Mouse (Mus musculus) adrenal gland, postnatal 10 days (tissue): ENCODE measurements around the gene Trim59. TPM values are rescaled to one million over a fixed set of nuclear protein-coding genes. Genes with fewer than 3 reads are reported as not detected.
"Not testable (repeated sequence)": the region's sequence is repeated elsewhere in the genome, so short reads cannot be mapped to it uniquely, and the experiment has no call there.

Source experiments
- DNase-seq: peaks from one replicate; pipeline ENCODE4 v3.0.0; 2021; ENCODE audit warnings: mixed read lengths
- long read RNA-seq, 2 experiments: library from polyadenylated mRNA; stranded (forward); transcript quantifications; one replicate each; pipeline ENCODE4 v2.0.0; 2021
- total RNA-seq, 2 experiments: library from RNA; stranded (reverse); gene quantifications; 2 replicates each; pipeline ENCODE4 v1.2.3; 2021

The Trim59 gene
- total RNA-seq: 10 to 100 TPM; 16.7 to 19.6 TPM
- long read RNA-seq, experiment 1, partial matches to known transcripts: 3 of 13 reads
- long read RNA-seq, experiment 1, other reads (novel, unspliced or antisense): 7 of 13 reads
- long read RNA-seq, experiment 2, partial matches to known transcripts: 0 of 5 reads
- long read RNA-seq, experiment 2, other reads (novel, unspliced or antisense): 3 of 5 reads

- peak; percentile 95 for DNase-seq
Measured at GRCm38 (mm10) chr3:69044645-69045399, at the start of gene Trim59. Gene Trim59 (minus strand): TSS chr3:69044755.

DNA sequence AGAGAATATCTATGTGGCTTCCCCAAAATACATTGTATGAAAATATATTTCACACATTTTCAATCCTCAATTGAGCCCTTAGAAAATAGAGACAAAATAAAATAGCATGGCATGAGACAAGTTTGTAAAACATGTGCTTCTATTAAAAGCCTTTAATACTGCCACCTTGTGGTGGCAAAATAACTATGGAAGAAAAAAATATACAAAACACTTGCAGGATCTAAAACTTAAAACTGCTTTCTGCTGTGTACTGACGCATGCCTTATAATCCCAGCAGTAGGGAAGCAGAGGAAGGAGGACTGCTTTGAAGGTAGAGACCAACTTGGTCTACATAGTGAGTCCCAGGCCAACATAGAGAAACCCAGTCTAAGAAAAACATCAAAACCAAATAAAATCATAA, 19.4 kb upstream of the Trim59 start:
- no peak for DNase-seq

DNA sequence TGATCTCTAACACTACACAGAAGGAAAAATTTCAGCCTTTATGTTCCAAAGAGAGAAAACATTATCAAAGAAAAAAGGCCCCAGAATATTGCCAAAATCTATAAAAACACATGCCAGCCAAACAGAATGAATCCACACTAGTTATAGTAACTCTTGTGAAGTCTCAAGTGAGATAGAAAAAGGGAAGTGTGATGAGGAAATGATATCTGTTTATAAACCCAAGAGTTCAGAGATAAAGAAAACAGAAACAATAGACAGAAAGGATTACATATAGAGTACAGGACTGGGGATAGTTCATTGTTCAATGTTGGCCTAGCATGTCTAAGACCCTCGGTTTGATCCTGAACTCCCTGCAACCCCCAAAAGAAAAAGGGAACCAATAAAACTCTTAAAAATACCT, 18.2 kb upstream of the Trim59 start:
- DNase-seq: no peak

DNA sequence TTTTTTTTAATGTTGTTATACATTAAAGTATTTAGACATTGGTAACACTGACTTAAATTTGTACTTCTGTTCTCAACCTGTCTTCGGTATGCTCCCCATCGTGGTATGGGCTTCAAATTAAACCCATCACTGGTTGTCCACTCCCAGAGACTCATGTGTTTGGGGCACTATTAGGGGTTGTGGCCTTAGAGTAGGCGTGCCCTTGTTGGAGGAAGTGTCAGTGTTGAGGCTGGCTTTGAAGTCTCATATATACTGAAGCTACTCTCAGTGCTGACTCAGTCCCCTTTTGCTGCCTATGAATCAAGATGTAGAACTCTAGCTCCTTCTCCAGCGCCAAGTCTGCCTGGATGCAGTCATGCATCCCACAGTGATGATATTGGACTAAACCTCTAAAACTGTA, 16.1 kb upstream of the Trim59 start:
- no peak for DNase-seq

GRCm38 (mm10) chr3:69055871-69056270, 11.3 kb upstream of the Trim59 start:
- no peak for DNase-seq

- no peak for DNase-seq
Measured at GRCm38 (mm10) chr3:69054760-69055432, 10.3 kb upstream of the Trim59 start.

GRCm38 (mm10) chr3:69051894-69052293, 7.3 kb upstream of the Trim59 start:
- no peak for DNase-seq

DNA sequence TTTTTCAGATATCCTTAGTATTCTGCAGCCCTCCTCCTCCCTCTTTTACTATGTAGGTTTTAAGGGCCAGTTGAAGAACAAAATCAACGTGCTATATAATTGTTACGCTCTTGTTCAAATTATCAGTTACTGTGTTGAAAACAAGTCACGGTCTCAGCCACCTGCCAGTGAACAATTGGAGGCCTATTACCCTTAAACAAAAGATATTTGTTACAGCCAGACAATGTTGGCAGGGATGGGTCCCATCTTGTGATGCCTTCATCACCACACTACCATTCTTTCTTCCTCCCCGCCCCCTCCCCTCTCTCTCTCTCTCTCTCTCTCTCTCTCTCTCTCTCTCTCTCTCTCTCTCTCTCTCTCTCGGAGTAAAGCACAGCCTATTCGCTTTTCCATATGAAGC, 4.5 kb upstream of the Trim59 start:
- no peak for DNase-seq

GRCm38 (mm10) chr3:69047684-69048083, 3.1 kb upstream of the Trim59 start:
- DNase-seq: no peak

GRCm38 (mm10) chr3:69046509-69046908, 2.0 kb upstream of the Trim59 start:
- no peak for DNase-seq

- no peak for DNase-seq
Measured at GRCm38 (mm10) chr3:69045750-69046149, 1.2 kb upstream of the Trim59 start.

GRCm38 (mm10) chr3:69045400-69045703, 797 bp upstream of the Trim59 start:
- DNase-seq: no peak

DNA sequence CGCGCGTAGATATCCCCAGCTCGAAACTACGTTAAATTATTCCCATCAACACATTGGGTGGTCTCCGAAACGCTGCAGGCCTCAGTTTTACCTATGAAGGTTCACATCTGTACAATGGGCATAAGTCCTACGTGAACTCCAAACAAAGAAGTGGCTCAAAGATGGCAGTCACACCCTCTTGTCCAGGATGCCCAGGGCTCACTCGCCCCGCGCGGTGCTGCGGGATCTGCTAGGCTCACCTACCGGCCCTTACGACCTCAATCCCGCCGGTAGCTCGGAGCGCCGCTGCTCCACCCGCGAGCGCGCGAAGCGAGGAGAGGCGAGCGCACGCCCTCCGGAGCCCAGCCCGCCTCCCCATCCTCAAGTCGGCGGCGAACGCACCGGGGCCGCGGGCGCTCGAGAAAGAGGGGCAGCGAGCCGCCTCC, 376 bp downstream of the Trim59 start:
- DNase-seq: no peak

- no peak for DNase-seq
Measured at GRCm38 (mm10) chr3:69041298-69041697, 3.3 kb downstream of the Trim59 start.

DNA sequence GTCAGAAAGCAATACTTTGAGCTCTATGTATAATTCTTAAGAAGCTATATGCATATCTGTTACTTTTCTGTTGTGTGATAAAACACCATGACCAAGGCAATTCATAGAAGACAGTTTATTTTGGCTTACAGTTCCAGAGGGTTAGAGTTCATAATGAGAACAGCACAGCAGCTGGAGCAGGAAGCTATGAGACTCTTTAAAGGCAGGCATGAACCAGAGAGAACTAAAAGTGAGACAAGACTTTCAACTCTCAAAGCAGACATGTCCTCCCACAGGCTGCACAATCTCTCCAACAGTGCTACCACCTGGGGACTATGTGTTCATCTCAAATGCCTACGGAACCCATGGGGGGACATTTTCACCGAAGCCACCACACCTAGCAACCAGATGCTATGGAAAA, 4.5 kb downstream of the Trim59 start:
- no peak for DNase-seq

- DNase-seq: no peak
Measured at GRCm38 (mm10) chr3:69026133-69026783, 18.3 kb downstream of the Trim59 start.

GRCm38 (mm10) chr3:69020764-69021163, 23.8 kb downstream of the Trim59 start:
- no peak for DNase-seq

DNA sequence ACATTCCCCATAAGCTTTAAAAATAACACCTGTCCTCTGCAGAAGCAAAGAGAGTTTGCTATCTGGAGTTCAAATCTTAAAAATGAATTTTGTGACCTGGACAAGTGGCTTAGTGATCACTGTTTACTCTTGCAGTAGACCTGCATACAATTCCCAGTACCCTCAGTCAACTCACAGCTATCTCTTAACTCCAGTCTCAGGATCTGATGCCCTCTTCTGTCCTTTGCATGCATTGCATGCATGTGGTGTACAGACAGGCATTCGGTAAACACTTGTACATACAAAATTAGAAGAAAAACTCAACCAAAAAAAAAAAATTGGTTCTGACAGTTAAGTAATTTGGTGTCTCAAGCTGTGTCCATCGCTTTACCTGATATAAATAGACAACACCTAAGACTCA, 24.3 kb downstream of the Trim59 start:
- no peak for DNase-seq

GRCm38 (mm10) chr3:69018635-69019034, 25.9 kb downstream of the Trim59 start:
- not testable (repeated sequence) for DNase-seq

DNA sequence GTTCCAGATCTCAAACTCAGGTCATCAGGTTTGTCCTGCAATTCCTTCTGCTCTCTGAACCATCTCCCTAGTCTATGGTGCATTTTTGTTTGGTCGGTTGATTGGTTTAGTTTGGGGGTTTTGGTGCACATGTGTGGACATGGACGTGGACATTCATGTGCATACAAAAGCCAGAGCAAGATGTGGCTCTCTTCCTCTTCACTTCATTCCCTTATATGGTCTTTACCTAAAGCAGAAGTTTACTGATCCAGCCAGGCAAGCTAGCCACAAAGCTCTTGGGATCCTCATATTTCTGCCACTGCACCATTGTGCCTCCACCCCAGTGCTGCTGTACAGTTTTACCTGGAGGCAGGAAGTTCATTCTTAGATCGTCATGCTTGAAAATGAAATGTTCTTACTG, 27.4 kb downstream of the Trim59 start:
- DNase-seq: no peak

- no peak for DNase-seq
Measured at GRCm38 (mm10) chr3:69008873-69009272, 35.7 kb downstream of the Trim59 start.

DNA sequence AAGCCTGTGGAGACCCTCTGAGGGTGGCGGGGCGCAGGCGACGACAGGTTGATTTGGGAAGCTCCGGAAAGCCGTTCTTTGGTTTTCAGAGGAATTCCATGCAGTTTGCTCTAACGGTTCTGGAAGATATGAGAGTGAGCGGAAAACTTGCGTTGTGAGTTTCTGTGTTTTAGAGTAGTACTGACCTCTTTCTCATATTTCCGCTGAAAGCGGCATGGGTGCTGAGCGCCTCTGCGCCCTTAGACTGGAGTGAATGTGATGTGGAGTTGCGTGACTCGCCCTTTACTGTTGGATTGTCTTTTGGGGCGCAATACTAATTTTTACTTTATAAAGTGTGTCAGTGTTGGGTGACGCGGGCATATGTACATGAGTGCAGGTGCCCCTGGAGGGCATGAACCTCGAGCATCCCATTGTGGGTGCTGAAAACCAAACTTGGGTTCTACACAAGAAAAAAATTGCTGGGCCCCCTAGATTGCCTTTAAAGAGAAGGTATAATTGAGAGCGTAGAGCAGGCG, 38.3 kb downstream of the Trim59 start:
- DNase-seq: no peak
